Mouse (Mus musculus): ENCODE measurements around the gene Efna5. TPM values are rescaled to one million over a fixed set of nuclear protein-coding genes. Genes with fewer than 3 reads are reported as not detected.

Gene Efna5
- polyA plus RNA-seq, 1 experiment = 0.46 TPM

DNA sequence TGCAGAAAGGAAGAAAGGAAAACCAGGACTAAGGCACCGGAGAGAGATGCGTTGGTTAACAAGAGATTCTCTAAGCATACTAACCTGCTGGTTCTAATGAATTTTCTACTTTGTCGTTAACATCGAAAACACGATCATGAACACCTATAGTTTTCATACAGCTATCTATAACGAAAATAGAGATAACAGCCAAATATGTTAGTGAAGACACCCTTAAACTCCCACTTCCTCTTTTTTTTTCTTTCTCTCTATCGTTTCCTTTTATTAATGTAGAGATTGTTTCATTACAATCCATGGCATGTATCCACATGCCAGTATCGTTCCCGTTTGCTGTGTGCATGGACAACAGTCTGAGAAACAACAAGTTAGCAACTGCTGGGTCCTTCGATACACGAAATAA is 267.9 kb downstream of the Efna5 start:
- H3K27me3 ChIP-seq (ENCODE audit: control insufficient read depth, insufficient read depth, low read length) = no peaks in the 10 kb centered on the region
- H3K4me3 ChIP-seq (ENCODE audit: low read depth, low read length) = no peak overlapping the region
- 89% methylated on average over 11 of the region's 11 CpGs for WGBS
- no peak overlapping the region for H3K27ac ChIP-seq (ENCODE audit: insufficient read depth, low read depth, low read length)
- H3K4me1 ChIP-seq (ENCODE audit: control insufficient read depth, insufficient read depth, insufficient read length, low read length) = no peaks in the 10 kb centered on the region
- no peaks in the 10 kb centered on the region for H3K36me3 ChIP-seq (ENCODE audit: control insufficient read depth, insufficient read depth, low read length)
- TF ChIP-seq CTCF (IDR thresholded peaks at IDR 0.05; ENCODE audit: extremely low read depth, insufficient read length, insufficient replicate concordance, low read depth, low read length) (no peak), POLR2A (IDR thresholded peaks at IDR 0.05; ENCODE audit: low read depth, low read length) (no peak)

DNA sequence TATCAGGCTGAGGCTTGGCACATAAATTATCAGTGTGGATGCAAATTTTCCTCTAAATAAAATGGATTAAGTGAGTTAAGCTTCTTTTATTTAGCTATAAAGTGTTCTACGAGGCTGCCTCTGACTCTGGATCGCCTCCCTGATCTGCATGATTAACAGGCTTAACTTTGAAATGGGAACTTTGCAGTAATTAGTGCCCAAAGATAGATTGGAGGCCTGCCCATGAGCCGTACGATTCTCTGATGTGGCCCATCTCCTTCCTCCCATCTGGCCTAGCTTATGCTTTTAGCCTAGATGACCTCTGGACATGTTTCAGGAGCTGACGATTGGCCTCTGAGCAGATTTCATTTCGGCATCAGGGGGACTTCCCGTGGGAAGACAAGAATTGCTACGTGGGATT is 273.0 kb downstream of the Efna5 start:
- Histone ChIP-seq H3K27me3 (ENCODE audit: control insufficient read depth, insufficient read depth, low read length) (no peaks in the 10 kb centered on the region), H3K27ac (ENCODE audit: insufficient read depth, low read depth, low read length) (no peak overlapping the region), H3K4me3 (ENCODE audit: low read depth, low read length) (no peak overlapping the region), H3K4me1 (ENCODE audit: control insufficient read depth, insufficient read depth, insufficient read length, low read length) (no peaks in the 10 kb centered on the region), H3K36me3 (ENCODE audit: control insufficient read depth, insufficient read depth, low read length) (no peaks in the 10 kb centered on the region)
- TF ChIP-seq POLR2A (IDR thresholded peaks at IDR 0.05; ENCODE audit: low read depth, low read length) (no peak), CTCF (IDR thresholded peaks at IDR 0.05; ENCODE audit: extremely low read depth, insufficient read length, insufficient replicate concordance, low read depth, low read length) (no peak)
- WGBS = 81% methylated on average over 8 of the region's 8 CpGs

DNA sequence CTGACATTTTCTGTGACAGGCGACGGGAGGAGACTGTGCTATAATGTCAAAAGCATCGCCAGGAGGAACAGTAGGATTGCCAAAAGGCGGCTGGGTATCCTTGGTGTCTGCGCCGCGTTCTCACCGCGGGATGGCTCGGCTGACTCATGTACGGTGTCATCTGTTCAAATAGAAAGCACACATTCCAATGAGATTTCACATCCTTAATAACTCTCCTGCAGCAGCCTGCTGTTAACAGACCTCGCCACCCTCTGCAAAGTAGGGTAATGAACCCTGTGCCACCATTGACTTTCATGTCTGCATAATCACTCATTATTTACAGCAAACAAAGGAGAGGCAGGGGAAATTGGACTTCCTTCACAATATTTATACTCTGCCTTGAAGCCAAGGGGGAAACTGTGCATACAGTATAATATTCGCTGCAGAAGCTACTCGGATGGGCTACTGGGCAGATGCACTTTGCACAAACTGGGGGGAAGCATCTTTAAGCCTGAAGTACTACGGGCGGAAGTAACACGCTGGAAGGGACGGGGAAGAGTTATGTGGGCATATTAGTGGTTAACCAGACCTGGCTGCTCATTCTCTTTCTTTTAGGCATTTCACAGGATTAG is 273.7 kb downstream of the Efna5 start:
- WGBS = 88% methylated on average over 18 of the region's 18 CpGs
- Histone ChIP-seq H3K4me3 (ENCODE audit: low read depth, low read length) (no peak overlapping the region), H3K27me3 (ENCODE audit: control insufficient read depth, insufficient read depth, low read length) (no peaks in the 10 kb centered on the region), H3K4me1 (ENCODE audit: control insufficient read depth, insufficient read depth, insufficient read length, low read length) (no peaks in the 10 kb centered on the region), H3K27ac (ENCODE audit: insufficient read depth, low read depth, low read length) (no peak overlapping the region), H3K36me3 (ENCODE audit: control insufficient read depth, insufficient read depth, low read length) (no peaks in the 10 kb centered on the region)
- no peak for TF ChIP-seq POLR2A (IDR thresholded peaks at IDR 0.05; ENCODE audit: low read depth, low read length)

DNA sequence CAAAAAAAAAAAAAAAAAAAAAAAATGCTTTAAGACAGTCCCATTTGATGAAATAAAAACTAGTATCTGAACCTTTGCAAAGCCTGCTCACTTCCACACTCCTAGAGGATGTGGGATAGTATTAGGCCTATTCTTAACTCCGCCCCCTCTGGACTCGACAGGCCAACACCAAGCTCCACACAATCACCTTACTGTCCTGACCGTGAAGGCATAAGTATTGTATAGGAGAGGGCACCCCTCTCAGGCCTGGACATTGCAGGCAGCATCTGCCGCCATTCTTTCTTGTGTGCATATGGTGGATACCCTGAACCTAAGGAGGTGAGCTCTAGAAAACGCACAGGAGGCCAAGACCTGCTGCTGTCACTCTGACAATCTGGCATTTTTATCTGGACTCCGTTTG is 274.4 kb downstream of the Efna5 start:
- WGBS = 87% methylated on average over 6 of the region's 6 CpGs
- H3K27me3 ChIP-seq (ENCODE audit: control insufficient read depth, insufficient read depth, low read length) = no peaks in the 10 kb centered on the region
- H3K4me3 ChIP-seq (ENCODE audit: low read depth, low read length) = no peak overlapping the region
- H3K4me1 ChIP-seq (ENCODE audit: control insufficient read depth, insufficient read depth, insufficient read length, low read length) = no peaks in the 10 kb centered on the region
- TF ChIP-seq POLR2A (IDR thresholded peaks at IDR 0.05; ENCODE audit: low read depth, low read length) = no peak
- TF ChIP-seq CTCF (IDR thresholded peaks at IDR 0.05; ENCODE audit: extremely low read depth, insufficient read length, insufficient replicate concordance, low read depth, low read length) = no peak
- no peaks in the 10 kb centered on the region for H3K36me3 ChIP-seq (ENCODE audit: control insufficient read depth, insufficient read depth, low read length)
- no peak overlapping the region for H3K27ac ChIP-seq (ENCODE audit: insufficient read depth, low read depth, low read length)

DNA sequence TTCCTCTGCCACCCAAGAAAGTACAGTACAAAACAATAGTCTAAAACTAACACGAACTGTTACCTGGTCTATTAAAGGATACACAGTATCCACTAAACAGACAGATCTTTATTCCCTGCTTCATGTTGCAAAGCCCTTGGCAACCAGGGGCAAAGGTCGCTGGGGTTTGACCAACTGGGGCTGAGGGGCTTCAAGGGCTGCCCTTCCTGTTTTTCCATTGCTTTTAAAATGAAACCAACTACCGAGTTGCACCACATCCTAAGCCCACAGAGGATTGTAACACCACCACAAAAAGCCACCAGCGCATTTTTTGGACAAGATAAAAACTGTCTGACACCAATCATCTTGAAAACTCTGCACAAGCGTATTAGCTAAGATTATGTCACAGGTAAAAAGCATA is 276.8 kb downstream of the Efna5 start:
- H3K4me1 ChIP-seq (ENCODE audit: control insufficient read depth, insufficient read depth, insufficient read length, low read length) = no peaks in the 10 kb centered on the region
- no peak overlapping the region for H3K4me3 ChIP-seq (ENCODE audit: low read depth, low read length)
- 59% methylated on average over 5 of the region's 5 CpGs for WGBS
- H3K27ac ChIP-seq (ENCODE audit: insufficient read depth, low read depth, low read length) = no peak overlapping the region
- TF ChIP-seq POLR2A (IDR thresholded peaks at IDR 0.05; ENCODE audit: low read depth, low read length) (no peak), CTCF (IDR thresholded peaks at IDR 0.05; ENCODE audit: extremely low read depth, insufficient read length, insufficient replicate concordance, low read depth, low read length) (no peak)
- no peaks in the 10 kb centered on the region for H3K36me3 ChIP-seq (ENCODE audit: control insufficient read depth, insufficient read depth, low read length)
- no peaks in the 10 kb centered on the region for H3K27me3 ChIP-seq (ENCODE audit: control insufficient read depth, insufficient read depth, low read length)

- WGBS = 62% methylated on average over 5 of the region's 5 CpGs
- no peak overlapping the region for H3K4me3 ChIP-seq (ENCODE audit: low read depth, low read length)
- no peaks in the 10 kb centered on the region for H3K36me3 ChIP-seq (ENCODE audit: control insufficient read depth, insufficient read depth, low read length)
- H3K27me3 ChIP-seq (ENCODE audit: control insufficient read depth, insufficient read depth, low read length) = no peaks in the 10 kb centered on the region
- TF ChIP-seq POLR2A (IDR thresholded peaks at IDR 0.05; ENCODE audit: low read depth, low read length) = no peak
- no peak for TF ChIP-seq CTCF (IDR thresholded peaks at IDR 0.05; ENCODE audit: extremely low read depth, insufficient read length, insufficient replicate concordance, low read depth, low read length)
- H3K4me1 ChIP-seq (ENCODE audit: control insufficient read depth, insufficient read depth, insufficient read length, low read length) = no peaks in the 10 kb centered on the region
- H3K27ac ChIP-seq (ENCODE audit: insufficient read depth, low read depth, low read length) = no peak overlapping the region
These were observed 277.5 kb downstream of the Efna5 start for GRCm38 (mm10) chr17:62603604-62604003.

- Histone ChIP-seq H3K27ac (ENCODE audit: insufficient read depth, low read depth, low read length) (no peak overlapping the region), H3K4me1 (ENCODE audit: control insufficient read depth, insufficient read depth, insufficient read length, low read length) (no peaks in the 10 kb centered on the region), H3K4me3 (ENCODE audit: low read depth, low read length) (no peak overlapping the region), H3K36me3 (ENCODE audit: control insufficient read depth, insufficient read depth, low read length) (no peaks in the 10 kb centered on the region), H3K27me3 (ENCODE audit: control insufficient read depth, insufficient read depth, low read length) (no peaks in the 10 kb centered on the region)
- WGBS = 71% methylated on average over 9 of the region's 9 CpGs
- TF ChIP-seq POLR2A (IDR thresholded peaks at IDR 0.05; ENCODE audit: low read depth, low read length) (no peak), CTCF (IDR thresholded peaks at IDR 0.05; ENCODE audit: extremely low read depth, insufficient read length, insufficient replicate concordance, low read depth, low read length) (no peak)
These were observed 282.2 kb downstream of the Efna5 start for GRCm38 (mm10) chr17:62598716-62599490.
